Mouse (Mus musculus): ENCODE data around the gene Krtap9-3. TPM values are rescaled to one million over a fixed set of nuclear protein-coding genes. Genes with fewer than 3 reads are reported as not detected.
"Not testable (repeated sequence)": the region's sequence is repeated elsewhere in the genome, so short reads cannot be mapped to it uniquely, and the experiment has no call there.

Krtap9-3 gene
- polyA plus RNA-seq (2016; fragmentation: Nextera tagmentation; extraction: Ambion mirVana), result not detected in 2 replicates

DNA sequence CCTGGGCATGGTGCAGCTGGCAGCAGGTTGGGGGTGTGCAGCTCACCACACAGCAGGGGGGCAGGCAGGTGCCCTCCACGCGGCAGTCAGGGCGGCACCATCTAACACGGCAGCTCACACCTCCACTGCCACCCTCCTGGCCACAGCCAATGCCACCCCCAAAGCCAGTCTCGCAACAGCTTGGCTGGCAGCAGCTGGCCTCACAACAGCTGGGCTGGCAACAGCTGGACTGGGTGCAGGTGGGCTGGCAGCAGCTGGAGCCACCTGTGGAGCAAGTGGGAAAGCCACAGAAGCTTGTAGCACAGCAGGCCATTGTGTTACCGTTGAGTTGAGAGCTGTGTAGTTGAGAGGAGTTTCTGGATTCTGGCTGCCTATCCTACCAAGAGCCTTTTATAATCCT lies at the start of gene Krtap9-3:
TSS of gene Krtap9-3 (minus strand) at position 364 of the 400 bp plus-strand sequence.
- H3K4me3 ChIP-seq (replicated peaks); ATAC-seq (ENCODE audit: low FRiP score): not testable (repeated sequence)
- WGBS, result 84% methylated on average over 6 of the region's 6 CpGs

DNA sequence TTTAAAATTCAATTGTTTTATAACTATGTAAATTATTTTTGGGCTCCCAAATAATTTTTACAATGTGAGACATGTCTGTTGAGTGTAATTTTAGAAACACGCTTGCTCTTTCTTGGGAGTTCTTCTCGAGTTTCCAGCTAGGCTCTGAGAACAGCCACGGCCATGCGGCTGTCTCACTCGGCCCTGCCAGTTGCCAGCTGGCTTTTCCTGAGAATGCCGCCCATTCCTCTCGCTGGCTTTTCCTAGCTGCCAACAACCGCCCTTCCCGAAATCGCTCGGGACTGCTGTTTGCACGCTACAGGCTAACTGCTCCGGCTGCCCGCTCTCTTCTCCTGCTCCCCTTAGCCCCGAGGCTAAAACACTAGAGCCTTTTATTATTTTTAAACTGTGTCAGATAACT lies 48.5 kb upstream of the Krtap9-3 start:
- no peak for ATAC-seq (ENCODE audit: low FRiP score)
- no peak overlapping the region for H3K4me2 ChIP-seq
- no peaks in the 10 kb centered on the region for H3K27me3 ChIP-seq
- no peaks in the 10 kb centered on the region for H3K9me3 ChIP-seq
- no peaks in the 10 kb centered on the region for H3K36me3 ChIP-seq (replicated peaks)
- no peaks in the 10 kb centered on the region for H3K4me1 ChIP-seq
- WGBS, result 88% methylated on average over 15 of the region's 15 CpGs
- no peak overlapping the region for H3K27ac ChIP-seq
- no peak overlapping the region for H3K4me3 ChIP-seq (replicated peaks)
- no peak overlapping the region for H3K9ac ChIP-seq

More for the DNA sequence above, at the start of gene Krtap9-3:
- H3K4me2 ChIP-seq; H3K36me3 ChIP-seq (replicated peaks); H3K27ac ChIP-seq; H3K9ac ChIP-seq; H3K27me3 ChIP-seq; H3K9me3 ChIP-seq; H3K4me1 ChIP-seq: not testable (repeated sequence)

DNA sequence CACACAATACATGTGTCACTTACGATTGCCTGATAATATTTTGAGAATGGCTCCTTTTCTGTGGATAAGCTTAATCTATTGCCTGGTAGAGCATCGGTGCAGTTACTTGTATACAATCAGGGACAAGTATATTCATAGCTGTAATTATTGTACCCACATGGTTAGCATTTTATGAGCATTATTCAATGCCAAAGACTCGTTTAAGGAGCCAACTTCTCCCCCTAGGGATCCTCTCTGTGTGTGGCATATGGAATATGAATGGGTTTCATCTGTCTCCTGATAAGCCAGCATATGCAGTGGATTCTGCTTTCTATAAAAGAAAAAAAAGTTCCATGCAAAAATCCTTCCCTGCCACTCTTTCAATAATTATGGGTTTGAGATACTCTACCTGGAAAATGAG lies 46.4 kb upstream of the Krtap9-3 start:
- Histone ChIP-seq H3K36me3 (replicated peaks) (no peaks in the 10 kb centered on the region), H3K4me2 (no peak overlapping the region), H3K9ac (no peak overlapping the region), H3K27ac (no peak overlapping the region), H3K4me1 (no peaks in the 10 kb centered on the region), H3K9me3 (no peaks in the 10 kb centered on the region), H3K27me3 (no peaks in the 10 kb centered on the region), H3K4me3 (replicated peaks) (no peak overlapping the region)
- ATAC-seq (ENCODE audit: low FRiP score), result no peak
- 74% methylated on average over 3 of the region's 3 CpGs for WGBS

DNA sequence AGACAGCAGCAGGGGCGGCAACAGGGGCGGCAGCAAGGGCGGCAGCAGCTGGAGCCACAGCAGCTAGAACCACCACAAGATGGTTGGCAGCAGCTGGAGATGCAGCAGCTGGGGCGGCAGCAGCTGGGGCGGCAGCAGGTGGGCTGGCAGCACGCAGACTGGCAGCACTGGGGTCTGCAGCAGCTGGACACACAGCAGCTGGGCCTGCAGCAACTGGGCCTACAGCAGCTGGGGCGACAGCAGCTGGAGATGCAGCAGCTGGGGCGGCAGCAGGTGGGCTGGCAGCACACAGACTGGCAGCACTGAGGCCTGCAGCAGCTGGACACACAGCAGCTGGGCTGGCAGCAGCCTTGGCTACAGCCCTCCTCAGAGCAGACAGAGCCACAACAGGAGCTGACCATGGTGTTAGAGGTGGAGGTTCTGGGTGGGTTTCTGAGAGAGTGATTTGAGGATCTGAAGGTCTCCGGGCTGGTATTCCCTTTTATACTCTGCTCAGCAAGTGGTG lies 45.8 kb upstream of the Krtap9-3 start, which contains the start of gene Krtap4-7:
TSS of gene Krtap4-7 (minus strand) at position 455 of the 505 bp plus-strand sequence.
- H3K27me3 ChIP-seq; H3K4me3 ChIP-seq (replicated peaks); H3K36me3 ChIP-seq (replicated peaks); H3K4me2 ChIP-seq; H3K9me3 ChIP-seq; H3K4me1 ChIP-seq; H3K9ac ChIP-seq; ATAC-seq (ENCODE audit: low FRiP score): not testable (repeated sequence)
- WGBS, result 89% methylated on average over 9 of the region's 9 CpGs
- H3K27ac ChIP-seq, result 0 out of 2 replicates have a peak within 1 kb of the TSS, but pooled peaks have one; percentile 36

DNA sequence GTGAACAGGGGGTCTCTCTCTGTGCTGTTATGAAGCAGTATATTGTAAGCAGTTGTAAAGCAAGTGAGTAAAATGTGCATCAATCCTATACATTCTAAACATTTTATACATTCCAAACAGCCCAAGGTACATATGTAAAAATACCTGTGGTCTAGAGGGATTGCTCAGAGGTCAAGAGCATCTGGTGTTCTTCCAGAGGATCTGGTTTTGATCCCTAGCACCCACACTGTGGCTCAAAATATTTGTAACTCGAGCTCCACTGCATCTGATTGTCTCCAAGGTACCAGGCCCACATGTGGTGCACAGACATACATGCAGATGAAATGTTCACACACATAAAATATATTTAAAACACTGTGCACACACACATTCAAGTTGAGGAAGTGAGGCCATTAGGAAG lies 43.0 kb upstream of the Krtap9-3 start:
- Histone ChIP-seq H3K4me2 (no peak overlapping the region), H3K9me3 (no peaks in the 10 kb centered on the region), H3K27me3 (no peaks in the 10 kb centered on the region), H3K4me1 (no peaks in the 10 kb centered on the region), H3K4me3 (replicated peaks) (no peak overlapping the region), H3K9ac (no peak overlapping the region), H3K27ac (no peak overlapping the region), H3K36me3 (replicated peaks) (no peaks in the 10 kb centered on the region)
- WGBS, result 61% methylated on average over 1 of the region's 1 CpGs
- no peak for ATAC-seq (ENCODE audit: low FRiP score)

DNA sequence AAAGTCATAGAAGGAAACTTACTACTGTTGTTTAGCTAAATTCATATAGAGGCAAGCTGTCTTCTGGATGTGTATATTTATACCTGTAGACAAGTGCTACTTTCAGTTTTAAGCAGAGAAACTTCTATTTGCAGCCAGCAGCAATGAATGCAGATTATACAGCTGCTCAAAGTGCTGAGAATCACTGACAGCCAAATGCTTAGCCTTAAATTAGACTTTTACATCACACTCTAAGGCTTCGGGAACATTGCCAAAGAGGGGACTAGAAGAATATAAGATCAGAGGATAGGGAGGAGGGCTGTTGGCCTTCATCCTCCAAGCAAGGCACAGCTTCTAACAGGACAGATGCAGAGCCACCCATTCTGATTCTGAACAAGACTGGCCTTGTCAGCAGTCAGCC lies 39.2 kb upstream of the Krtap9-3 start:
- Histone ChIP-seq H3K36me3 (replicated peaks) (no peaks in the 10 kb centered on the region), H3K4me1 (no peaks in the 10 kb centered on the region), H3K27ac (no peak overlapping the region), H3K4me2 (no peak overlapping the region), H3K9ac (no peak overlapping the region), H3K9me3 (no peaks in the 10 kb centered on the region), H3K27me3 (peaks cover 2% of the 10 kb centered on the region; the same call in 1 of the 2 replicates), H3K4me3 (replicated peaks) (no peak overlapping the region)
- ATAC-seq (ENCODE audit: low FRiP score), result no peak
- WGBS, result 72% methylated on average over 1 of the region's 1 CpGs

DNA sequence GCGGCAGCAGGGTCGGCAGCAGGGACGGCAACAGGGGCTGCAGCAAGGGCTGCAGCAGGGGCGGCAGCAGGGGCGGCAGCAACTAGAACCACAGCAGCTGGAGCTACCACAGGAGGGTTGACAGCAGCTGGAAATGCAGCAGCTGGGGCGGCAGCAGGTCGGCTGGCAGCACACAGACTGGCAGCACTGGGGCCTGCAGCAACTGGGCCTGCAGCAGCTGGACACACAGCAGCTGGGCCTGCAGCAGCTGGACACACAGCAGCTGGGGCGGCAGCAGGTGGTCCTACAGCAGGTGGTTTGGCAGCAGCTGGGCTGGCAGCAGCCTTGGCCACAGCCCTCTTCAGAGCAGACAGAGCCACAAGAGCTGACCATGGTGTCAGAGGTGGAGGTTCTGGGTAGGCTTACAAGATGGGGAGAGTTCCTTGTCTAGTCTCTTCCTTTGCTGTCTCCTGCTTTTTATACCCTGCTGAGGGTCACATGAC lies 36.8 kb upstream of the Krtap9-3 start, which contains the start of gene Krtap4-2:
TSS of gene Krtap4-2 (minus strand) at position 432 of the 482 bp plus-strand sequence.
- WGBS, result 29% methylated on average over 8 of the region's 8 CpGs
- Histone ChIP-seq H3K9ac (no peak within 1 kb of the TSS), H3K4me1 (no peaks in the 10 kb centered on the region), H3K4me3 (replicated peaks) (no peak within 1 kb of the TSS), H3K4me2 (no peak within 1 kb of the TSS), H3K27ac (no peak within 1 kb of the TSS), H3K27me3 (peaks cover 2% of the 10 kb centered on the region; the same call in 1 of the 2 replicates), H3K36me3 (replicated peaks) (no peaks in the 10 kb centered on the region), H3K9me3 (no peaks in the 10 kb centered on the region)
- no peak for ATAC-seq (ENCODE audit: low FRiP score)

DNA sequence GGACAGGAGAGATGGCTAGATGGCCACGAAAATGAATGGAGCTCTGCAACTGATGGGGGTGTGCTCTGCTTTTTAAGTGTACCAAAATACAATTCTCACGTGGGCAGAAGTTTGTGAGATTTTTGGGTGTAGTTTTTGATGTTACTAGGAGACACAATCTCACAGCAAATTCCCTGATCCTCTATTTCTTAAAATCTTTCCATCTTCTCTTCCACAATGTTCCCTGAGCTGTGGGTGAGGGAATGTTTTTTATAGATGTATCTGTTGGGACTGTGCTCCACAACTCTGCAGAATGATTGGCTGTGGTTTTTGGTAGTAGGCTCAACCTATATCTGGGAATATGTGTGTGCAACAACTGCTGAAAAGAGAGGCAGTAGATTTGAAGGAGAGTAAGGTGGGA lies 35.4 kb upstream of the Krtap9-3 start:
- 66% methylated on average over 2 of the region's 2 CpGs for WGBS
- Histone ChIP-seq H3K9me3 (no peaks in the 10 kb centered on the region), H3K4me3 (replicated peaks) (no peak overlapping the region), H3K9ac (no peak overlapping the region), H3K27me3 (peaks cover 2% of the 10 kb centered on the region; the same call in 1 of the 2 replicates), H3K36me3 (replicated peaks) (no peaks in the 10 kb centered on the region), H3K27ac (no peak overlapping the region), H3K4me1 (no peaks in the 10 kb centered on the region), H3K4me2 (no peak overlapping the region)
- ATAC-seq (ENCODE audit: low FRiP score), result no peak

DNA sequence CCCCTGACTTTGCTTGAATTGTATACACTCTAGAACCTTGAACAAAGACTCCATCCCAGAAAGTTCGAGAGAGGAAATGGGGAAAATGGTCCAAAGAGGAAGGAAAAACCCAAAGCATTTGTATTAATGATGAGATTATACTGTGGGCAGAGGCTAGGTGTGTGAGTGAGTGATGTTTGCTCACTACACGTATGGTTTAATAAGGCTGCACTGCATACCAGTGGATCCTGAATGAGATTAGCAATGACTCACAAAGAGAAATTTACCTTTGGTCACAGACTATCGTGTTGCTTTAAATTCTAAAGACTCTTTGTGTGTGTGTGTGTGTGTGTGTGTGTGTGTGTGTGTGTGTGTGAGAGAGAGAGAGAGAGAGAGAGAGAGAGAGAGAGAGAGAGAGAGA lies 33.0 kb upstream of the Krtap9-3 start:
- WGBS, result 72% methylated on average over 3 of the region's 3 CpGs

DNA sequence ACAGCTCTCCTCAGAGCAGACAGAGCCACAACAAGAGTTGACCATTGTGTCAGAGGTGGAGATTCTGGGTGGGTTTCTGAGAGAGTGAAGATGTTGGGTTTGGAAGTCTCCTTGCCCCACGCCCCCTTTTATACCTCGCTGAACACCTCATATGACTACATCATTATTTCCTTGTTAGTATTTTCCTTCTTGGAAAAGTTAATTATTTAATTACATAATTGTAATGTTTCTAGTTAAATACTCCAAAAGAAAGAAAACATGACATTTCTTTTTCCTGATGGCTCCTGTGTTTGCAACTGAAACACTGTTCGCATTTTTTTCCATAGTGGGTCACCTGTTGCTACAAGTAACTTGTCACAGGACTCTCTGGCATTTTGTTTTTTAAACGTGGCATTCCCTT lies 30.2 kb upstream of the Krtap9-3 start, which contains the start of gene Krtap4-1:
TSS of gene Krtap4-1 (minus strand) at position 101 of the 400 bp plus-strand sequence.
- Histone ChIP-seq H3K36me3 (replicated peaks) (no peaks in the 10 kb centered on the region), H3K9me3 (no peaks in the 10 kb centered on the region), H3K4me2 (no peak within 1 kb of the TSS), H3K27ac (no peak within 1 kb of the TSS), H3K27me3 (no peaks in the 10 kb centered on the region), H3K4me1 (no peaks in the 10 kb centered on the region), H3K4me3 (replicated peaks) (no peak within 1 kb of the TSS), H3K9ac (no peak within 1 kb of the TSS)
- no peak for ATAC-seq (ENCODE audit: low FRiP score)
- WGBS, result 85% methylated on average over 4 of the region's 4 CpGs

More for the DNA sequence above, 33.0 kb upstream of the Krtap9-3 start:
- no peak overlapping the region for H3K4me3 ChIP-seq (replicated peaks)
- H3K27ac ChIP-seq, result no peak overlapping the region
- no peak for ATAC-seq (ENCODE audit: low FRiP score)
- no peaks in the 10 kb centered on the region for H3K36me3 ChIP-seq (replicated peaks)
- no peak overlapping the region for H3K4me2 ChIP-seq
- H3K9ac ChIP-seq, result no peak overlapping the region
- H3K9me3 ChIP-seq, result no peaks in the 10 kb centered on the region
- peaks cover 2% of the 10 kb centered on the region; the same call in 1 of the 2 replicates for H3K27me3 ChIP-seq
- H3K4me1 ChIP-seq, result no peaks in the 10 kb centered on the region

DNA sequence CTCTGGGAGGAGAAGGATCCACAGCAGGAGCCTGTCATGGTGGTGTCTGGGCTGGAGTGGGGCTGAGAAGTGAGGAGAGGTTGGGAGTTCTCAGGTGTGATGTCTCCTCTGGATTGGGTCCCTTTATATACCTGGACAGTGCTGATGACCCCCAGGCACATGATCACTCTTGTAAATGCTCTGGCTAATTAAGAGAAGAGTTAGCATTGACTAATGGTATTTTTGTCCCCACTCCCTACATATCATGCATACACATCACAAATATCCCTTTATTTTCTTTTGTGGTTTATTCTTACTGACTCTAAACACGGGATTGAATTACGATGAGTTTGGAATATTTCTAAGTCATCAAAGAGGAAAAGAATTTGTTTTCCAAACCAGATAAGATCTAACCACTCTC lies 22.4 kb upstream of the Krtap9-3 start, which contains the start of gene Gm11562:
TSS of gene Gm11562 (minus strand) at position 101 of the 400 bp plus-strand sequence.
- Histone ChIP-seq H3K4me1 (no peaks in the 10 kb centered on the region), H3K9me3 (no peaks in the 10 kb centered on the region), H3K27me3 (no peaks in the 10 kb centered on the region), H3K4me2 (no peak within 1 kb of the TSS), H3K27ac (no peak within 1 kb of the TSS), H3K36me3 (replicated peaks) (no peaks in the 10 kb centered on the region), H3K9ac (no peak within 1 kb of the TSS), H3K4me3 (replicated peaks) (no peak within 1 kb of the TSS)
- no peak for ATAC-seq (ENCODE audit: low FRiP score)
- WGBS, result 83% methylated on average over 2 of the region's 2 CpGs

DNA sequence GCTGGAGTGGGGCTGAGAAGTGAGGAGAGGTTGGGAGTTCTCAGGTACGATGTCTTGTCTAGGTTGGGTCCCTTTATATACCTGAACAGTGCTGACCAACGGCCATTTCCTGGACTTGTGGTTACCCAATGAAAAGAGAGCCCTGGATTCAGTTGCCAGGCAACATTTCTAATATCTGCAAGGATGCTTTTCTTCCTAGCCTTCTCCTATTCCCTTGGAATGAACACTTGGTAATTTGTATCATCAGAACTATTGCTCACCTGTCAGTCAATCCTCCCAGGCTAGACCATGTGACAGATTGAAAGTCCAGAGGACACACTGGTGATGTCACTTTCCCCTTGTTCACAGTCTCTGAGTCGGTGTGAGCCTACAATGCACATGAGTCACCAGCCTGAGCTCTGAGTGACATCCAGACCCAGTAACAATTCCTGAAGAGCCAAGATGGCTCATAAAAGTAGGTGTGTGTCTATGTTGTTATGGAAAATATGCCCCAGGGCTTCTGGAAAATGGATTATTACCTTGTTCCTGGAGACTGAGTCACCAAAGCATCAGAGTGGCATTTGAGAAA lies 17.0 kb upstream of the Krtap9-3 start, which contains the start of gene Krtap2-4:
TSS of gene Krtap2-4 (minus strand) at position 51 of the 568 bp plus-strand sequence.
- Histone ChIP-seq H3K4me2 (no peak within 1 kb of the TSS), H3K4me1 (no peaks in the 10 kb centered on the region), H3K27me3 (no peaks in the 10 kb centered on the region), H3K9me3 (no peaks in the 10 kb centered on the region), H3K27ac (no peak within 1 kb of the TSS), H3K4me3 (replicated peaks) (no peak within 1 kb of the TSS), H3K9ac (no peak within 1 kb of the TSS), H3K36me3 (replicated peaks) (no peaks in the 10 kb centered on the region)
- 77% methylated on average over 3 of the region's 3 CpGs for WGBS
- ATAC-seq (ENCODE audit: low FRiP score), result no peak

DNA sequence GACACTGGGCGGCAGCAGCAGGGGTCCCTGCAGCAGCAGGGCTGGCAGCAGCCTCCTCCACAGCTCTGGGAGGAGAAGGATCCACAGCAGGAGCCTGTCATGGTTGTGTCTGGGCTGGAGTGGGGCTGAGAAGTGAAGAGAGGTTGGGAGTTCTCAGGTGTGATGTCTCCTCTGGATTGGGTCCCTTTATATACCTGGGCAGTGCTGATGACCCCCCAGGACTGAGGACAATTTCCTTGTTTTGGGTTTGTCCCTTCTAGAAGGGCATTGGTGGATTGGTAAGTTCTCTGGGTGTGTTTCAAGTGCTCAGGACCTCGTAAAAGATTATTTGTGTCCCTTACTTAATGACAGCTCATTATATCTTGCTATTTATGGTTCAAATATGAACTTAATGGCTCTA lies 12.2 kb upstream of the Krtap9-3 start, which contains the start of gene Gm11937:
TSS of gene Gm11937 (minus strand) at position 101 of the 400 bp plus-strand sequence.
- H3K27me3 ChIP-seq; H3K27ac ChIP-seq; H3K9me3 ChIP-seq; ATAC-seq (ENCODE audit: low FRiP score); H3K4me1 ChIP-seq; H3K4me2 ChIP-seq; H3K9ac ChIP-seq; H3K4me3 ChIP-seq (replicated peaks); H3K36me3 ChIP-seq (replicated peaks): not testable (repeated sequence)
- WGBS, result 61% methylated on average over 1 of the region's 2 CpGs
